Mouse (Mus musculus) retina, embryonic 14.5 days (tissue): Measurements from ENCODE around the gene Uhrf1bp1.

Source experiments
- DNase-seq: peaks from one replicate; pipeline ENCODE4 v3.0.0-alpha.2; 2015; ENCODE audit warnings: low spot score

Gene Uhrf1bp1

DNA sequence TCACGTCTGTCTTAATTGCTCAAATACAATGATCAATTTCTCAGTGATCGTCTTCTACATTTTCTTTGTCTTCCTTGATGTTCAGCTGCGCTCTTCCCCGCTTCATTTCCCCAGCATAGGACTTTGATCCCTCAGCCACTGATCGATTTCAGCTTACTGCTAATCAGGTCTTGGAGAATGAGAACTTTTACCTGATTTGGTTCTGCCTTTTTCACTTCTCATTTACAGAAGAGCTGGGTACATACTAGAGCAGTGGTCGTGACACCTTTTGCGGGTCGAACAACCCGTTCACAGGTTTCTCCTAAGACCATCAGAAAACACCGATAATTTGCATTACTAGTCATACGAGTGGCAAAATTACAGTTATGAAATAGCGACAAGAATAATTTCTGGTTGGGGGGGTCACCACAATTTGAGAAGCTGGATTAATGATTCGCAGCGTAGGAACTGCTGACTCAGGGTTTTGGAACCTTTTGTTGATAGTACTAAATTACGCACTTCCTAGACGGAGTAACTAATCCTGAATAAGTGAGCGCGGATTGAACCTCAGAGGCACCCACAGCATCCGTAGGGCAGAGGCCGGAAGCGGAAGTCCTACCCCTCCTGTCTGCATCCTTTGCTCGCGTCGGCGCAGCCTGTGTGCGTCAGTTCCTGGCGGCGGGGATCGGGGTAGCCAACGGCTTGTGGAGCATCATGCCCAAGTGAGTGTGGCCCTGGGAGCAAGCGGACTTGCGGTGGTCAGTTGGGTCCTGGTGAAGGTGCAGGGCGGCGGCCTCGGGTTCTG, 16.6 kb upstream of the Uhrf1bp1 start:
- peak; percentile 96 for DNase-seq

DNA sequence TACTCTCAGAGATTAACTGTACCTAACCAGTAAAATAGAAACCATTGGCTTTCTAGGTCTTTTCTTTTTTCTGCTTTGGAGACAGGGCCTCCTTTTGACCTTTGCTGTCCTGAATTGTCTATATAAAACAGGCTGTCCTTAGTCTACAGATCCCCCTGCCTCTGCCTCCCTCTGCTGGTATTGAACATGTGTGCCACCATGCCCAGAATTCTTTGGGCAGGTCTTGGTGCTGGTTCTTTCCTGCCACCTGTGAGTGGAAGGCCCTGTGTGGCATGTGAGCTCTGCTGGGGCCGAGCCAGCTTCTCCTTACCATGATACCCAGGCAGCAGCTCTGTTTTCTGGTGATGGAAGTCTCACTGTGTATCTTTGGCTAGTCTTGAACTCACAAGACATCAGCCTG, 7.9 kb upstream of the Uhrf1bp1 start:
- DNase-seq = no peak

DNA sequence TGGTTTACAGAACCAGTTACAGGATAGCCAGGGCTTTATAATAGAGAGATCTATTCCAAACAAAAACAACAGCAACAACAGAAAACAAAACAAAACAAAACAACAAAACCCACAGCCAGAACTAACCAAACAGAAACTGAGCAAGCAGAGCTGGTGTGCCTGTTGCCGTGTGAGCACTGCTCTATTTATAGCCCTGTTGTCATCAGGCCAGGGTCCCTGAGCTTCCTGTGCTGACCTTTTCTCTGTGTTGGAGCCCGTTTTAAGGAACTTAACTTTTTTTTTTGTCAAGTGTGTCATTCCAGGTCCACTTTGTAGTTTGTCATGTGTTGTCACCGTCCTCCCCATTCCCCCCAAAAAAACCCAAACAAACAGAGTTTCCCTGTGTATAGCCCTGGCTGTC, 5.2 kb upstream of the Uhrf1bp1 start:
- DNase-seq = no peak

DNA sequence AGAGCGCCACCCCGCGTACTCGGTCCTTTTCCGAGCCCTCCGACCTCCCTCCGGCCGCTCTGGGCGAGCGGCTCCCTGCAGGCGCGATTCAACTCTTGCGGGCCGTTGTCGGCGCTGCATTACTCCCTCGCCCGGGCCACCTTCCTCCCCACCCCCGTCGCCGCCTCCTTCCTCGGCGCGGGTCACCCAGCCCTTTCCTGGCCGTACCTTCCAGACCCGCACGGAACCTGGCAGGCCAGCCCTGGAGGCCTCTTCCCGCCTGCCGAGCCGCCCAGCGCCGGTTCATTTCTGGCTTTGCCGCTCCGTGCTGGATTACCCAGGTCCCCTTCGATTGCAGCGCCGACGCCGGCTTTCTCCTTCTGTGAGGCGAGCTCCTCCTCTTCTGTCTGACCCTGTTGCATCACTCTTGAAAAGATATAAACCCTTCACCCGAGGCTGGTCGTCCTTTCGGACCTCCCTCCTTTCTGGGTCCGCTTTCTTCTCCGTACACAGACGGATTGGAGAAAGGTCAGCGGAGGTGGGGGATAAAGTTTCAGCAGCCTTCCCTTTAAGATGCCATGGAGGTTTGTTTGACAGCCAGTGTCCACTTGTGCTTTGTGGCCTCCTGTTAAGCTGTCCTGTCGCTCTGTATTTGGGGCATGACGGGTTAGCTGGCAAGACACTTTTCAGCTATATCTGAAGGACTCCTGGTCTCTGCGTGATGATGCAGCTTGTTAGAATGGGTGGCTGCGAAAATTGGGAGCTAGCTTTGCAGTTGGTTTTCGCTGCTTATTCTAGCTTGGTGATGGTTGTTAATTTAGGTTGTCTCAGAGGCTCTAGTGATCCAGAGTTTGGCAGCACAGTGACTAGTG, 782 bp downstream of the Uhrf1bp1 start:
- peak; percentile 65 for DNase-seq

DNA sequence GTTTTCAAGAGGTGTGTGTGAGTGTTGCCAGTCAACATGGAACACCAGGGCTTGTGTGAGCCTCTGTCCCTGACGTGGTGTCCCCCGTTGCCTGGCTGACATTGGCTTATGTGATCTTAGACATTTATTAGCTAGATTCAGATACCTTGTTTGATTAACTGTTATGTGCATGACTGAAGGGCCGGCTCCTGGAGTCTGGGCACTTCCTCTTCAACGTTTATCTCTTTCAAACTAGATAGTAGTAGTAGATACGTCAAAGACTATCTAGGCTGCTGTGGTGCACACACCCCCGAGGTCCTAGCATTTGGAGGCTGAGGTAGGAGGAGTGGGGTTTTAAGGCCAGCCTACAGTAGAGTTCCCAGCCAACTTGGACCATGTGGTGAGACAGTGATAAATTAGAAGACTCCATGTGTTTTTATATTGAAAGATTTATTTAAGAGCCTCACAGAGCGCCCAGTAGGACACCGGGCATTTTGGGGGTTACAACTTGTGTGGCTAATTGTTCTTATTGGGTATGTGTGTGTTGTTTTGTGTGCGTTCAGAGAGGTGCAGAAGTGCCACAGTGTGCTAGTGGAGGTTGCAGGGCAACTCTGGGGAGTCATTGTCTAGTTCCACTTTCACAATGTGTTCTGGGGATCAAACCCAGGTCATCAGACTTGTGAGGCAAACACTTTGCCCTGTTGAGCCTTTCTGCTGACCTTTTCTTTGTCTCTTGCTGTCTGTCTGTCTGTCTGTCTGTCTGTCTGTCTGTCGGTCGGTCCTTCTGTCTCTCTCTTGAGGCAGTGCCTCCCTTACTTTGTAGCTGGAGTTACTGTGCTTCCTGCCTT, 1.6 kb downstream of the Uhrf1bp1 start:
- no peak for DNase-seq

DNA sequence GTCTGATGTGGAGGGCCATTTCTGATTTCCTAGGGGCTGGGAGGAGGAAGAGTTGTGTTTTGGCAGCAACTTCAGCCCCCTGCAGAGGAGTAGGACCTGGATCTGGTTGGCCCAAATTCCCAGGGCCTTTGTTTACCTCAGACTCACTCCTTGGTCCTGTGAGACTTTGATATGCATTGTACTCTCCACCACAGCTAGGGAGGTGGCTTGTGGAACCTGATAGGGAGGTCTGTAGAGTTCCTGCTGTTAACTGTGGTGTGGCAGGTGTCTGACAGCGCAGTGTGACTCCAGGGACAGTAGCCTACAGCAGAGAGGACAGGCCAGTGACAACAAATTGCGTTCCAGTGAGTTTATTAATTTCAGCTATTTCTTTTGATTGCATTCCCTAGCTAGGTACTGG, 2.9 kb downstream of the Uhrf1bp1 start:
- no peak for DNase-seq

DNA sequence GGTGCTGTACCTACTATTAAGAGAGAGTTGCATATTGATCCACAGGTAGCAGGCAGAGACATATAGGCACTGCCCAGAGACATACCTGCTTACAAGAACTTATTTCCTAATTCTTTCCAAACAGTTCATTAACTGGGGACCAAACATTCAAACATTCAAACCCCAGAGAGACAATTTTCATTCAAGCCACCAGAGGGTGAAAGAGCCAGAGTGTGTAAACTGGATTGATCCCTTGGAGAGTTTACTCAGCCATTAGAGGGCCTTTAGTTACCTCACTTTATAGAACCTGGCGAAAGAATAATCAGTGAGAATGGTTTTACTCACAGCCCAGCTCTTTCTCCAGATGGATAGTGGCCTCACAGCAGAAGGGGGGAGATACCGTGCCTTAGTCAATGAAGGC, 9.2 kb downstream of the Uhrf1bp1 start:
- DNase-seq = no peak

DNA sequence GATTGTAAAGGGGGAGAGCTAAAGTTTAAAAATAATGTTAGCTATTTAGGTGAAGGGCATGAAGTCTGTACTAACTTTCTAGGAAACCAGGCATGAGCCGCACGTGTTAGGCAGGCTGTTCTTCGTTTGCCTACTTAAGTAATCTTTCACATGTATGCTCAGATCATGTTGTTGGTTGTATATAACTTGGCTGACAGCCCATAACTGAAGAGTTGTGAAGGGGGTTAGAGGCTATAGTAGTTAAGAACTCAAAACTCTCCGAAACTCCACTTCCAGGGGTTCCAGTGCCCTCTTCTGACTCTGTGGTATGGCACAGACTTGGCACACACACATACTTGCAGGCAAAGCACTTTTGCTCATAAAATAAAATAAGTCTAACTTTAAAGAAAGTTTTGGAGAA, 10.5 kb downstream of the Uhrf1bp1 start:
- no peak for DNase-seq

DNA sequence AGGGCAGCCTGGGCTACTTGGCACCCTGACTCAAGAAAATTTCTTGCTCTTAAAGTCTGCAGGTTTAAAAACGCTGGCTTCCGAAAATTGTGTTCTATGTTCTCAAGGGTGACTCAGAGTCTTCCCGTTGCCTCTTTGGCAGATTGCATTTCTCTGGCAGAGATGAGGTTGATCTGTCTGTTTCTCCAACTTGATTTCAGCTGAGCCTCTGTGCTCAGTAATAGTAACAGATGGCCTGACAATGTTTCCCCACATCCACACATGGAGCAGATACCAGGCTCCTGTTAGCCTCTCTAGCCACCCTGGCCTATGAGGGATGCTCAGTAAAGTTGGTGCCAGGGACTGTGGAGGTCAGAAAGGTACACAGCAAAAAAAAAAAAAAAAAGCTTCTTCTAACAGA, 15.6 kb downstream of the Uhrf1bp1 start:
- DNase-seq = no peak

DNA sequence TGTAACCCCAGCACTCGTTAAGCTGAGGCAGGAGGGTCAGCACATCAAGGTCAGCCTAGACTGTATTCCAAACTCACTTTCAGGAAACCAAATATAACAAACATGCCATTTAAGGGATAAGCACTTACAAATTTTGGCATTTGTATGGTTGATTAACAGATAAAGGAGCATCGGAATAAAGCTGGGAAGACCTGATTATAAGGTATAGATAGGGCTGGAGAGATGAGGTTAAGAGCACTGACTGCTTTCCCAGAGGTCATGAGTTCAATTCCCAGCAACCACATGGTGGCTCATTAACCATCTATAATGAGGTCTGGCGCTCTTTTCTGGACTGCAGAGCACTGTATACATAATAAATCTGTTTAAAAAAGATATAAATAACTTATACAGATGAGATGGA, 17.3 kb downstream of the Uhrf1bp1 start:
- no peak for DNase-seq

DNA sequence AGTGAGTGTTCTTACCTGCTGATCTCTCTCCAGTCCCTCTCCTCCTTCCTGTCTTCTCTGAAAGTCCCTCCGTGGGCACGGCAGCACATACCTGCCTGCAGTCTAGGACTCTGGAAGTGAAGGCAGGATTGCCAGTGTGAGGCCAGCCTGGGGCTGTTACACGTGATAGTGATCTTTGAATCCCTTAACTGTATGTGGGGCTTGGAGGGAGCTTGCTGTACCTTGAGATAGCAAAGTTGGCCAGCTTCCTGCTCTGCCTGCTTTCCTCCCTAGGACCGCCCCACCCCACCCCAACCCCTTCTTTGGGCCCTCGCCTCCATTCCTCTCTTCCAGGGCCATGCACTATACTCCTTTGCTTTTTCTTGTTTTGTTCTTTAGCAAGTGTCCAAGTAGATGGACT, 18.3 kb downstream of the Uhrf1bp1 start:
- DNase-seq = no peak

DNA sequence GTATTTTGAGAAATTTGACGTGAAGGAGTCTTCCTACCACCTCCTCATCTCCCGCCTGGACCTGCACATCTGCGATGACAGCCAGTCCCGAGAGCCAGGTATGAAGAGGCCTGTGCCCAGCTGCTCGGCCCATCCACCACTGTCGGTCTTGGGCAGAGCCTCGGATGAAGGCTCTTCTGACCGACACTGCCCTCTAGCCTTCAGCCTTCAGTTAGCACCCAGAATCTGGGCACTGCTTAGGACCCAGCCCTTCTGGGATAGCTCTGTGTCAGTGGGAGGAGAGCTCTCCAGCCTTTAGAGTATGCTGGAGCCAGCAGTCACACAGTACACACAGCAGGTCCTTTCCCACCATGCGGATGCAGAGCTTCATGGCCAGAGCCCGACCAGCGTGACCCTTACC, 25.3 kb downstream of the Uhrf1bp1 start:
- DNase-seq = peak; percentile 50

DNA sequence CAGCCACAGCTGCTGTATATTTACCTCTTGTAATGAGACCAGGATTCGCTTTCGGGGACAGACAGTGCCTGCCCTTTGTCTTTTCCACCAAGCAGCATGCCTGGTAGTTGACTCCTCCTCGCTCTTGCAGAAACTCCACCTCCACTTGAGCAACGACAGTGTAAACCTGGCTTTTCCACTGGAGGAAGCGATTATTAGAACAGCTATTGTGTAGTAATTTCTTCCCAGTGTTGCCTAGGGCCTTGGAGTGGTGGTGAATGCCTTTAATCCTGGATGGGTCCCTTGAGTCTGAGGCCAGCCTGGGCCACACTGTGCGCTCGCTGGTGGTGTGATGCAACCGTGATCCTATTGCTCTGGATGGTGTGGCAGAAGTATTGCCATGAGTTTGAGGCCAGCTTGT, 26.9 kb downstream of the Uhrf1bp1 start:
- DNase-seq = no peak

DNA sequence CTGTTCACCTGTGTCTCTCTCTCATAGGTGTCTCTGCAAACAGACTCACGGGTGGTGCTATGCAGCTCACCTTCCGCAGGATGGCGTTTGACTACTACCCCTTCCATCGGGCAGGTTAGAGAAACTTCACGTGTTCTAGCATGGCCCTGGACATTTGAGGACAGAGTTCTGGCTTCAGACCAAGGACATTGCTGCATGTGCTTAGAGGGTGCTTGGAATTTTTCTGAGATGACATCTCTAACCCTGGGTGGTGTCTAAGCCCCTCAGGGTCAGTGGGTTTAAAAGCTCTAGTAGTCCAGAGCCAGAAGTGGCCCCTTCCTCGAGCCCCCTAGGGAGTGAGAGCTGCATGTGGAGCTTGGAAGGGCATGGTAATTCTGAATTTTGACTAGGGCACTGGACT, 27.8 kb downstream of the Uhrf1bp1 start:
- DNase-seq = no peak

DNA sequence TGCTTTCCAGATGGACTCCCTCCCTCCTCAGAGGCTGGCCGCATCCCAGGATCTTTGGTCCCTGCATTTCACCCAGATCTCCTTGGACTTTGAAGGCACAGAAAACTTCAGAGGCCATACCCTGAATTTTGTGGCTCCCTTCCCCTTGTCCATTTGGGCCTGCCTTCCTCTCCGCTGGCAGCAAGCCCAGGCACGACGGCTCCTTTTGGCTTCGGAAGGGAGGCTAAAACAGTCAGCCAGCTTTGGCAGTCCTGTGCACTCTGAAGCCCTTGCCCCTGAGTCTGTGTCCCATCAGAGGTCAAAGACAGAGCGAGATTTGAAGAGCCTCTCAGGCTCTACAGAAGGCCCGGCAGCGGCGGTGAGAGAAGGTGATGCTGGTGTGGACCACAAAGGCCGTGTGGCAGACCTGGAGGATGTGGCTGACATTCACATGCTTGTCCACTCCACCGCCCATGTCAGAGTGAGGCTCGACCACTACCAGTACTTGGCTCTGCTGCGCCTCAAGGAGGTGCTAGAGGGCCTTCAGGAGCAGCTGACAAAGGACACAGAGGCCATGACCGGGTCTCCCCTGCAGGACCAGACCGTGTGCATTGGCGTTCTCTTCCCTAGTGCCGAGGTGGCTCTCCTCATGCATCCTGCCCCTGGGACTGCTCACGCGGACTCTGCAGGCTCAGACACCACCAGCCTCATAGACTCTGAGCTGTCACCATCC, 30.4 kb downstream of the Uhrf1bp1 start:
- DNase-seq = no peak

DNA sequence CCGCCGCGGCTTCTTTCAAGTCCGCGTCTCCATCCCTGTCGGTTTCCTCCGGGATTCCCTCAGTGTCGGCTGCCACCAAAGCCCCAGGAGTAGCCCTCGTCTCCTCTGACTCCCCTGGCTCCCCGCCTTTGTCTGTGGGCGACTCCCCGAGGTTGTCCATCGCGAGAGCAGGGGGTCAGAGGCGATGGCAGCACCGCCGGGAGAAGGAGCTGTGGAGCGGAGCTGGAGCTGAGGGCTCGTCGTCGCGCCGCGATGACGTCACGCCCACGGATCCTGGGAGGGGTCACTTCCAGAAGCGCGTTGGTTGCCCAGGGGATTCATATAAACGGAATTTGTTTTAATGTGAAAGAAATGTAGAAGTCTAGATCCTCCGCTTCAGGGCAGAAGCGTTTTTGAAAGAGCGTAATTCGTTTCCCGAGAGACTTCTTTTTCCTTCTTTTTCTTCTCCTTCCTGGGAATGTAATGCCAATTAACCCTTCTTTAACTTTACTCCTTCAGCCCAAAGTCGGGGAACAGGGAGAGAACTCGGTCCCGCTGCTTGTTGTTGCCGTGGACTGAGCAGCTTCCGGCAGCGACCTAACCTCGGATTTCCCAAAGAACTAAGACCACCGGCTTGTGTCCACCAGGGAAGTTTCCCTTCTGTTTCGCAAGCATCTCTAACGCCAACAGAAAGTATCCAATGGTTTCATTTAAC, 51.4 kb downstream of the Uhrf1bp1 start:
- DNase-seq = peak; percentile 97

DNA sequence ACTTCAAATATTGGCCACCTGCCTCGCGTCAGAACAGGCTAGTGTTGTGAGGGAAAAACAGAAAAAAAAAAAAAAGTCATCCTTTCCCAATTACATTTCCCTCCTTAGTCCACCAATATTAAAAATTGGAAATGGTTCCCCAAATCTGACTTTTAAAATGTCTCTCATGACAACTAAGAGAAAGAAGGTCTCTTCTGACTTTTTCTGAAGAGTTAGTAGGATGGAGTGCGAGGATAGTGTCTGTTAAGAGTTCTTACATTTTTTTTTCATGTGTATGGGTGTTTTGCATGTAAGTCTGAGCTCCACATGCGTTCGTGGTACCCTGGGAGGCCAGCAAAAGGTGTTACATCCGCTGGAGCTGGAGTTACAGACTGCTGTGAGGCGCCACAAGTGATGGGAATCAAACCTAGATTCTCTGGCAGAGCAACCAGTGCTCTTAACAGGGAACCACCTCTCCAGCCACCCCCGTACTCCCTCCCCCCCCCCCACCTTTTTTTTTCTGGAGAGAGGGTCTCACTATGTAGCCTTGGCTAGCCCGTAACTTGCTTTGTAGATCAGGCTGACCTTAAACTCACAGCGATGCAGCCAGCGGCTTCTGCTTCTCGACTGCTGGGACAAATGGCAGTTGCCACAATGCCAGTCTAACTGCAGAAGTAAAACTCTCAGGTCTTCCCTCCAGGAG, 52.1 kb downstream of the Uhrf1bp1 start:
- no peak for DNase-seq

DNA sequence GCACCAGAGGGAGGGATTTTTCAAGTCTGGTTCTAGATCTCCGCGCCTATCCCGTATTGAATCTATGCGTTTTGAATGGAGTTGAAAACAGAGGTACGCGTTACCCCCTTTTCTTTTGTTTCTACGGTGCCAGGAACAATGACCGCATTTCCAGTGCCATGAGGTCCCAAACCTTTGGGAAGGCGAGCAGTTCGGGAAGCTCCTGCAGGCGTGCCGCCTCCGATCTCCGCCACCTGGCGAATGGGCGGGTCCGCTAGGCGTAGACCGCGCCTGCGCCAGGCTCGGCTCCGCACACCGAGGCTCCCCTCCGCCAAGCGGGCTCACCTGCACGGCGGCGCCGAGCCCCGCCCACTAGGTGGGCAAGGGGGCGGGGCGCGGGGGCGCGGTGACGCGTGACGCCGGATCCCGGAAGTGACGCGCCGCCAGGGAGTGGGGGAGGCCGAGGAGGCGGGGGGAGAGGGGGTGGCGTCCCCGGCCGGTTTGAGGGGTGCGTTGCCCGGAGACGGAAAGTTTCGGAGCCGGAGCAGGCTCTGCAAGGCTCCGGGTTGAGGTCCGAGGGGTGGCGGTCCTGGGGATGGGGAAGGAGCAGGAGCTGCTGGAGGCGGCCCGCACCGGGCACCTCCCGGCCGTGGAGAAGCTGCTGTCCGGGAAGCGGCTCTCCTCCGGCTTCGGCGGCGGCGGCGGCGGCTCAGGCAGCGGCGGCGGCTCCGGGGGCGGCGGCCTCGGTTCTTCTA, 52.8 kb downstream of the Uhrf1bp1 start, which contains the start of gene Anks1:
Gene Anks1, plus strand, starts transcription at position 419 of the 734 bp plus-strand sequence.
- peak; percentile 84 for DNase-seq

DNA sequence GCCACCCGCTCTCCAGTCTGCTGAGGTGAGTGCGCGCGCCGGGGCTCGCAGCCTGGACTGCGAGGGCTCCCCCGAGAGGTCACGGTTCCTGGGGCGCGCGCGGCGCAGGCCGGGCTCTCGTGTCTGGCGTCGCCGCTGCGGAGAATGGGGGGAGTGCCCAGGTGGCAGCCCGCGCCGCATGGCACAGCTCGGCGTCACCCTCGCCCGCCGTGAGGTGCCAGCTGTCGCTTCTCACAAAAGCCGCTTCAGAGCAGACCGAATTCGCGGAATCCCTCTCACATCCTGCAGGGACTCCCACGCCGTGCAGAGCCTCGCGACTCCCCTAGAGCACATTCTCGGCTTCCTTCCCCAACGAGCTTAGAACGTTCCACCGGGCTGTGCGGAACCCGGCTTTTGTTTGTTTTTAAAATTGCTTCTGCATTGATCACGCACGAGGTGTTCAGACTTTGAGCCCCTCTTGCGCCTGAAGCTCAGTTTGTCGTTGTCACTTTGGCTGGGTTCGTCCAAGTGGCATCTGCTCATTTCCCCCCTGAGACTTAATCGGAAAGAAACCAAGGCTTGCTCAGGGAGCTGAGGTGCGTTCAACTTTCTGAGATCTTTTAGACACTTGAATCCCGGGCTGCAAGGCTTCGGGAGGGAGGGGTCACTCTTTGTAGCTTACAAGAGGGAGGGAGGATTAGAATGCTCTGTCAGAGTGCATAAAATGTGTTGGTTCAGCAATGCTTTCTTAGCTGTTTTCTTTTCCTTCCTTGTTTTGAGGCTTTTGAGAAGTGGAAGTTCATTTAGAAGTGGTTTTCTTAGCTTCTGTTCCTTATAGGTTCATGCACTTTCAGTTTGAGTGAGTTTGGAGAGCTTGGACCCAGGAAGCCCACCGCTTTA, 53.6 kb downstream of the Uhrf1bp1 start, which contains the start of gene Taf11:
Gene Taf11, minus strand, starts transcription at position 223 of the 879 bp plus-strand sequence.
- peak; percentile 56 for DNase-seq
